Mouse (Mus musculus) layer of hippocampus, adult 11-12 months (tissue): ENCODE data around the gene Rpl27a.

Source experiments
- DNase-seq: peaks from one replicate; pipeline ENCODE4 v3.0.0; 2022; ENCODE audit warnings: low spot score

Gene Rpl27a

DNA sequence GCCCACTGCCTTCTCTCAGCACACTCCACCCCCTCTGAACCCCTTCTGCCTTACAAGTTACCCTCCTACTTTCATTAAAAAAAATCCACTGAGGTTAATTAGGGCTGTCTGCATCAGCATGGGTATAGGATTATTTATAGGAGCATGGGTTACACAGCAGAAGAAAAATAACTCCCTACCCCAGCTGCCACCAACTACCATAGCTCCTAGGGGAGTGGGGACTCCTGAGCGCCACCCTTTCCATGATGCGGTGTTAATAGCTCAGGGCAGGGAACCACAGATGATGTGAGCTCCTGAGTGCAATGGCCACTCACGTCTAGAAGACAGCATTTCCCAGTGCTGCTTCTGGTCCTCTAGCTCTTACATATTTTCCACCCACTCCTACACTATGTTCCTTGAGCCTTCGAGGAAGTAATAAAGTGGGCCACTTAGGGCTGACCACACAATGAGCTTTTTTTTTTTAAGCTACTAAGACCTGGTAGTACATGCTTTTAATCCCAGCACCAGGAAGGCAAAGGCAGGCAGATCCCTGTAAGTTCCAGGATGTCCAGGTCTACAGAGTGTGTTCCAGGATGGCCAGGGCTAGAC lies 44.9 kb downstream of the Rpl27a start:
- no peak for DNase-seq

DNA sequence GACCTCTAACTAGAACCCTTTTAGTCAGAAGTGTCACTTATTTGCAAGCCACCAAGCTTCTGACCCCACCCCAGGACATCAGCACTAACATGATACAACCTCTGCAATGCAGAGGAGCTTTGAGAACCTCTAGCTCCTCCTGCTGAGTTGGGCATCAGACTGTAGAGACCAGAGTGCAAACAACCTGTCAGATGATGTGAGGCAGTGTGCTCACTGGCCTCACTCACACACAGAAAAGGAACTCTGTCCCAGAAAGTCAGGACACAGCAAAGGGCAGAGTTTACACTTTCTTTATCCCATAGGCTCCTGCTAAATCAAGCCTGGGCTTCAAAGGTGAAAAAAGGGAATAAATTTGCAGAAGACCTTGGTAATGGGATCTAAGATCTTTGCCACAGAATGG lies 47.4 kb downstream of the Rpl27a start:
- DNase-seq = no peak

DNA sequence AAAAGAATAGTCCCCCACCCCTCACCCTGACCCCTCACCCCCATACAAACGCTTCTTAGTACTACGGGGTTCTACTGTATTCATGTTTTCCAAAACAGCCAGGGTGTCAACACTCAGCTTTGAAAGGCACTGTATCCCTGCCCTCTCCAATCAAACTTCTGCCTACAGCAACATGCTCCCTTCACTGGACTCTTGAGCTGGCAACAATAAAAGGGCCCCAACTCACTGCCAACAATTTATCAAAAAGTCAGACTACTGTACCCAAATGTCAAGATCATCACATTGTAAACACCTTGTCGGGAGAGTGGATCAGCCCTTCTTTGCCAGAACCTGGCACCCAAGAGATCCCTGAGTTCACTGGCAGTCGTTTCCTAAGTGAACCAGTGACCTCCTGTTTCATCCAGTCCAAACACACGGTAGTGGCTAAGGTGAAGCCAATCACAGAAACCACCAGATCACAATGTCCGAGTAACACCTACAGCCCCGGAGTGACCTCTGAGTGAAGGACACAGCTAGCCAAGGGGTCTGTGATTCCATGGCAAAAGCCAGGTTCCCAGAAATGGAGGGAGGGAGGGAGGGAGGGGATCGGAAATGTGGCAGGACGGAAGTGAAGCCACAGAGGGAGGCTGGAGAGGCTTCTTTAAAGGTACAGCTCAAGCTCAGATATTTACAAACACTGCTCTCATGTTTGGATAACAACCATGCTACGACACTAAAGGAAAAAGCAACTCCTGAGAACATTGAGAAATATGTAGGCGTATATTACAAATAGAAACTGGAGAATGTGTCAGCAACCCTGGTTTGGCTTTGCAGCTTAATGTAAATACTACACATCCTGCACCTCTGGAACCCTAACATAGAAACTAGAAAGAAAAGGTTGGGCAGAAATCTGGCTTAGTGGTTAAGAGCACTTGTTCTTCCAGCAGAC lies 48.2 kb downstream of the Rpl27a start:
- DNase-seq = no peak

DNA sequence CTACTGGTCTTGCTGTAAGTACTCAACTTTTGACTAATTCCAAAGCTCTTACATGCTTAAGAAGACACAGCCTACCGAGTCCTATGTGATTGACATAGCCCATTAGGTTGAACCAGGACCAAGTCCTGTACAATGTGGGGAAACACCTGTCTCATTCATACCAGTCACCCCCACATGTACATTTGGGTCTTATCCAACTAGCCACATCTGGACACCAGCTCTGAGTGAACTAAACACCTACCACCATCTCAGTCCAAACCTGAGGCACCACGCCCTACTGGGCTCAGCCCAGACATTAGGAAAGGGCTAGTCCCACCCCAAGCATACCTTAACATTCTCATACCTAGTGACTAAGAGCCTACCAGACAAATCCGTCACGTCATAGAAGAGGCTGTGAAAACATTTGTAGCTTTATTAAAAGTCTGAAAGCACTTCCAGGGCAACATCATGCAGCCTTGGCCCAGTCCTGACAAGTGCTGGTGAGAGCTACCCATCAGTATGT lies 49.5 kb downstream of the Rpl27a start:
- no peak for DNase-seq
